Mouse (Mus musculus) cortical plate, adult 2 months (tissue): ENCODE results near the gene Aoc2.

Experiments used
- CTCF ChIP-seq: fragments of 200-500 bp; IDR thresholded peaks from 2 replicates; pipeline ENCODE4 v1.5.1; 2011; ENCODE audit warnings: mild to moderate bottlenecking, control low read depth, low read length; ENCODE audit not compliant: insufficient read depth; ENCODE audit errors: extremely low read depth
- POLR2A ChIP-seq: fragments of 200-500 bp; IDR thresholded peaks from 2 replicates; pipeline ENCODE4 v1.6.1; 2011; ENCODE audit warnings: mild to moderate bottlenecking, low read length, control low read depth; ENCODE audit not compliant: insufficient read depth; ENCODE audit errors: extremely low read depth

DNA sequence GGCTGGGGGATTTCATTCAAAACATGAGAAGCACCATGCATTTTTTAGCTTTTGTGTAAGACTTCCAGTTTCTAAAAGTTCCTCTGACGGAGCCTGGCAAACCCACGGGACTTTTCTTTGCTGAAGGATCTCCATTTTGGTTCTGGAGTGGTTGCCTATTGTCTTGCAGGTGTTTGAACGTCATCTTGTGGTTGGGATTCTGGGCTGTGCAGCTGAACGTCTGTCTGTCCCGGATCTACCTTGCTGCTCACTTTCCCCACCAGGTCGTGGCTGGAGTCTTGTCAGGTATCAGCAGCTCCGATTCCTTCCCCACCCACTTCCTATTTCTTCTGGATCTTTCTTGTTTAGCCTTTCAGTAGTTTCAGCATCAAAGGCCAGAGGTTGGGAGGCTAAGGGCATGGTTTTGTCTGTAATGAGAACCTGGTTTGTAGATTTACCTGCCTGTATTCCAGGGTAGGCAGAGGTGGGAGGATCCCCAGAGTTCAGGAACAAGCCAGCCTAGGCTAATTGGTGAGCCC is 49.6 kb downstream of the Aoc2 start:
- TF ChIP-seq CTCF, result no peak
- TF ChIP-seq POLR2A, result no peak
